Mouse (Mus musculus): ENCODE measurements around the gene Zan. TPM values are rescaled to one million over a fixed set of nuclear protein-coding genes. Genes with fewer than 3 reads are reported as not detected.
A peak's percentile ranks its signal among the peaks of the same experiment; 100 is the strongest.

The Zan gene
- polyA plus RNA-seq, 1 experiment = 0.01 TPM

- no peak overlapping the region for H3ac ChIP-seq (ENCODE audit: control insufficient read depth, insufficient read length, low read depth)
- peaks cover 47% of the 10 kb centered on the region for H3K79me2 ChIP-seq (ENCODE audit: control insufficient read depth, insufficient read depth)
- H3K36me3 ChIP-seq (ENCODE audit: control insufficient read depth, insufficient read depth) = peaks cover 28% of the 10 kb centered on the region
- no peaks in the 10 kb centered on the region for H3K27me3 ChIP-seq (ENCODE audit: control insufficient read depth, insufficient read depth, insufficient read length)
- H3K4me3 ChIP-seq (ENCODE audit: insufficient read depth, poor library complexity, severe bottlenecking) = no peak overlapping the region
- H3K79me3 ChIP-seq (ENCODE audit: low read depth) = peaks cover 21% of the 10 kb centered on the region
- no peak for TF ChIP-seq FOSL1 (IDR thresholded peaks at IDR 0.05; ENCODE audit: insufficient read depth, low read length, poor library complexity, severe bottlenecking)
- TF ChIP-seq CTCF (IDR thresholded peaks at IDR 0.05; ENCODE audit: control insufficient read depth, insufficient read depth, insufficient read length) = no peak
- TF ChIP-seq MAX (IDR thresholded peaks at IDR 0.05) = no peak
- TF ChIP-seq MYOD1 (IDR thresholded peaks at IDR 0.05; ENCODE audit: control insufficient read depth, insufficient read length, low read depth) = no peak
- TF ChIP-seq MYOG (IDR thresholded peaks at IDR 0.05; ENCODE audit: control insufficient read depth, extremely low read depth, insufficient read length) = no peak
- no peak for TF ChIP-seq CEBPB (IDR thresholded peaks at IDR 0.05; ENCODE audit: low read depth)
- no peak for TF ChIP-seq USF1 (IDR thresholded peaks at IDR 0.05; ENCODE audit: low read depth)
Observed at GRCm38 (mm10) chr5:137354091-137354490, 122.8 kb downstream of the Zan start.

GRCm38 (mm10) chr5:137352011-137352975 lies 124.6 kb downstream of the Zan start:
- peaks cover 21% of the 10 kb centered on the region for H3K79me3 ChIP-seq (ENCODE audit: low read depth)
- H3ac ChIP-seq (ENCODE audit: control insufficient read depth, insufficient read length, low read depth) = no peak overlapping the region
- H3K36me3 ChIP-seq (ENCODE audit: control insufficient read depth, insufficient read depth) = peaks cover 25% of the 10 kb centered on the region
- no peak for TF ChIP-seq FOSL1 (IDR thresholded peaks at IDR 0.05; ENCODE audit: insufficient read depth, low read length, poor library complexity, severe bottlenecking)
- TF ChIP-seq CEBPB (IDR thresholded peaks at IDR 0.05; ENCODE audit: low read depth) = no peak
- no peak for TF ChIP-seq MAX (IDR thresholded peaks at IDR 0.05)
- TF ChIP-seq MYOD1 (IDR thresholded peaks at IDR 0.05; ENCODE audit: control insufficient read depth, insufficient read length, low read depth) = no peak
- no peak for TF ChIP-seq CTCF (IDR thresholded peaks at IDR 0.05; ENCODE audit: control insufficient read depth, insufficient read depth, insufficient read length)
- no peak for TF ChIP-seq USF1 (IDR thresholded peaks at IDR 0.05; ENCODE audit: low read depth)
- no peaks in the 10 kb centered on the region for H3K27me3 ChIP-seq (ENCODE audit: control insufficient read depth, insufficient read depth, insufficient read length)
- H3K79me2 ChIP-seq (ENCODE audit: control insufficient read depth, insufficient read depth) = peaks cover 47% of the 10 kb centered on the region
- H3K4me3 ChIP-seq (ENCODE audit: insufficient read depth, poor library complexity, severe bottlenecking) = no peak overlapping the region

GRCm38 (mm10) chr5:137351394-137351793 lies 125.5 kb downstream of the Zan start:
- no peak for TF ChIP-seq USF1 (IDR thresholded peaks at IDR 0.05; ENCODE audit: low read depth)
- no peak for TF ChIP-seq MYOG (IDR thresholded peaks at IDR 0.05; ENCODE audit: control insufficient read depth, extremely low read depth, insufficient read length)
- TF ChIP-seq FOSL1 (IDR thresholded peaks at IDR 0.05; ENCODE audit: insufficient read depth, low read length, poor library complexity, severe bottlenecking) = no peak
- TF ChIP-seq MYOD1 (IDR thresholded peaks at IDR 0.05; ENCODE audit: control insufficient read depth, insufficient read length, low read depth) = no peak
- TF ChIP-seq CTCF (IDR thresholded peaks at IDR 0.05; ENCODE audit: control insufficient read depth, insufficient read depth, insufficient read length) = no peak
- TF ChIP-seq MAX (IDR thresholded peaks at IDR 0.05) = no peak
- TF ChIP-seq CEBPB (IDR thresholded peaks at IDR 0.05; ENCODE audit: low read depth) = no peak
- Histone ChIP-seq H3K4me3 (ENCODE audit: insufficient read depth, poor library complexity, severe bottlenecking) (peak overlapping the region; percentile 72), H3K36me3 (ENCODE audit: control insufficient read depth, insufficient read depth) (peaks cover 20% of the 10 kb centered on the region), H3K79me2 (ENCODE audit: control insufficient read depth, insufficient read depth) (peaks cover 47% of the 10 kb centered on the region), H3ac (ENCODE audit: control insufficient read depth, insufficient read length, low read depth) (peak overlapping the region; percentile 37), H3K27me3 (ENCODE audit: control insufficient read depth, insufficient read depth, insufficient read length) (no peaks in the 10 kb centered on the region), H3K79me3 (ENCODE audit: low read depth) (peaks cover 21% of the 10 kb centered on the region)

GRCm38 (mm10) chr5:137351058-137351380 lies 125.8 kb downstream of the Zan start:
- Histone ChIP-seq H3K79me3 (ENCODE audit: low read depth) (peaks cover 21% of the 10 kb centered on the region), H3K36me3 (ENCODE audit: control insufficient read depth, insufficient read depth) (peaks cover 16% of the 10 kb centered on the region), H3K4me3 (ENCODE audit: insufficient read depth, poor library complexity, severe bottlenecking) (peak overlapping the region; percentile 72), H3K27me3 (ENCODE audit: control insufficient read depth, insufficient read depth, insufficient read length) (no peaks in the 10 kb centered on the region), H3ac (ENCODE audit: control insufficient read depth, insufficient read length, low read depth) (peak overlapping the region; percentile 43), H3K79me2 (ENCODE audit: control insufficient read depth, insufficient read depth) (peaks cover 47% of the 10 kb centered on the region)
- TF ChIP-seq CTCF (IDR thresholded peaks at IDR 0.05; ENCODE audit: control insufficient read depth, insufficient read depth, insufficient read length) (no peak), USF1 (IDR thresholded peaks at IDR 0.05; ENCODE audit: low read depth) (no peak), CEBPB (IDR thresholded peaks at IDR 0.05; ENCODE audit: low read depth) (no peak), FOSL1 (IDR thresholded peaks at IDR 0.05; ENCODE audit: insufficient read depth, low read length, poor library complexity, severe bottlenecking) (no peak), MYOD1 (IDR thresholded peaks at IDR 0.05; ENCODE audit: control insufficient read depth, insufficient read length, low read depth) (no peak), MYOG (IDR thresholded peaks at IDR 0.05; ENCODE audit: control insufficient read depth, extremely low read depth, insufficient read length) (no peak), MAX (IDR thresholded peaks at IDR 0.05) (no peak)

- H3K4me3 ChIP-seq (ENCODE audit: insufficient read depth, poor library complexity, severe bottlenecking) = peak overlapping the region; percentile 72
- peaks cover 10% of the 10 kb centered on the region for H3K36me3 ChIP-seq (ENCODE audit: control insufficient read depth, insufficient read depth)
- peaks cover 47% of the 10 kb centered on the region for H3K79me2 ChIP-seq (ENCODE audit: control insufficient read depth, insufficient read depth)
- H3K27me3 ChIP-seq (ENCODE audit: control insufficient read depth, insufficient read depth, insufficient read length) = no peaks in the 10 kb centered on the region
- no peak for TF ChIP-seq MAX (IDR thresholded peaks at IDR 0.05)
- no peak for TF ChIP-seq USF1 (IDR thresholded peaks at IDR 0.05; ENCODE audit: low read depth)
- no peak for TF ChIP-seq CTCF (IDR thresholded peaks at IDR 0.05; ENCODE audit: control insufficient read depth, insufficient read depth, insufficient read length)
- TF ChIP-seq FOSL1 (IDR thresholded peaks at IDR 0.05; ENCODE audit: insufficient read depth, low read length, poor library complexity, severe bottlenecking) = no peak
- no peak for TF ChIP-seq MYOG (IDR thresholded peaks at IDR 0.05; ENCODE audit: control insufficient read depth, extremely low read depth, insufficient read length)
- no peak for TF ChIP-seq MYOD1 (IDR thresholded peaks at IDR 0.05; ENCODE audit: control insufficient read depth, insufficient read length, low read depth)
- no peak for TF ChIP-seq CEBPB (IDR thresholded peaks at IDR 0.05; ENCODE audit: low read depth)
- peaks cover 21% of the 10 kb centered on the region for H3K79me3 ChIP-seq (ENCODE audit: low read depth)
- peak overlapping the region; percentile 83 for H3ac ChIP-seq (ENCODE audit: control insufficient read depth, insufficient read length, low read depth)
Observed at GRCm38 (mm10) chr5:137350205-137351057, 126.4 kb downstream of the Zan start.
